Mouse (Mus musculus) cerebellum, adult 2 months (tissue): ENCODE results near the gene Map3k12.

ENCODE experiments used
- CTCF ChIP-seq: fragments of 200-500 bp; IDR thresholded peaks from 2 replicates; pipeline ENCODE4 v1.5.1; 2011; ENCODE audit warnings: low read depth, mild to moderate bottlenecking, control low read depth, low read length, moderate library complexity, borderline replicate concordance; ENCODE audit not compliant: insufficient read depth
- POLR2A ChIP-seq: fragments of 200-500 bp; IDR thresholded peaks from 2 replicates; pipeline ENCODE4 v1.6.1; 2011; ENCODE audit warnings: low read length, control low read depth, borderline replicate concordance; ENCODE audit not compliant: insufficient read depth

GRCm38 (mm10) chr15:102533926-102534325 lies 17.1 kb upstream of the Map3k12 start:
- TF ChIP-seq CTCF = no peak
- TF ChIP-seq POLR2A = no peak
